Comparison of ENCODE assay signal across 9 mouse cellular contexts in the genomic region with DNA sequence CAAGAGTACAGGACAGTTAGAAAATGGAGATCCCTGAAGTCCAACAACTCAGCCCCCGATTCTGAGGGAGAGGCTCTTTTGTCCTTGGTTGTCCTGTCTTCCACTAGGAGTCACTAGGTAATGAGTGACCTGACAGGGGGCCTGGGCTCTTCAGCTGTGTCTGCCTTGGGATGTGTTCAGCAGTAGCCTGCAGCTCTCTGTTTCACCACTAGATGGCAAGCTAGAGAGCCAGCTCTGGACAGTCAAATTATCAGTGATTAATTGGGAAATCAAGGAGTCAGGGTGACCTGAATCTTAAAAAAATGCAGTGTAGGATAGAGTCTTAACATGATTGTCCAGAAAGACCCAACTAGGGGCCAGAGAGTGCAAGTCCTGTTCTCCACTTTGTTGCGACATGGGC. TPM values are rescaled to one million over a fixed set of nuclear protein-coding genes. Genes with fewer than 3 reads are reported as not detected.
DNase-seq lines count a peak whose midpoint lies in the region; ATAC-seq and TF ChIP-seq lines count a peak whose summit lies in the region.
"Had no signal": no experiment of that assay in that cellular context is flagged by ENCODE, and none has a peak within 500 bp of the region (broad histone marks: within the 10 kb centered on the region; RNA-seq: fewer than 3 reads in every experiment).

No protein-coding gene starts in this region.

- no peak for ATAC-seq in intestine, postnatal 0 days
- ATAC-seq in intestine, embryonic 15.5 days = no peak
- no peak for ATAC-seq in liver, embryonic 14.5 days (ENCODE audit: insufficient read depth)

- no peaks in the 10 kb centered on the region for H3K27me3 ChIP-seq in intestine, postnatal 0 days (replicated peaks; ENCODE audit: control insufficient read depth, insufficient read depth, low read length)
- H3K27me3 ChIP-seq in intestine, embryonic 15.5 days (replicated peaks) = no peaks in the 10 kb centered on the region
- peaks cover 79% of the 10 kb centered on the region for H3K27me3 ChIP-seq in CH12.LX (replicated peaks)
- no peaks in the 10 kb centered on the region for H3K27me3 ChIP-seq in liver, embryonic 14.5 days (ENCODE audit: control insufficient read depth, insufficient read depth, low read length)
- H3K27me3 ChIP-seq in thymus, adult 2 months (ENCODE audit: control insufficient read depth, insufficient read depth, low read length) = no peaks in the 10 kb centered on the region

- H3K9me3 ChIP-seq in intestine, postnatal 0 days (ENCODE audit: control insufficient read depth) = no peaks in the 10 kb centered on the region
- no peaks in the 10 kb centered on the region for H3K9me3 ChIP-seq in intestine, embryonic 15.5 days
- peaks cover 3% of the 10 kb centered on the region for H3K9me3 ChIP-seq in CH12.LX (replicated peaks; ENCODE audit: low read length)
- no peaks in the 10 kb centered on the region for H3K9me3 ChIP-seq in liver, embryonic 14.5 days (ENCODE audit: control insufficient read depth, low read length)
- H3K9me3 ChIP-seq: heart, embryonic 15.5 days had no signal

- 80% methylated on average over 2 of the region's 2 CpGs for WGBS in intestine, postnatal 0 days
- WGBS in intestine, embryonic 15.5 days = 81% methylated on average over 2 of the region's 2 CpGs
- WGBS in liver, embryonic 14.5 days (ENCODE audit: insufficient replicate concordance) = 65% methylated on average over 2 of the region's 2 CpGs
- WGBS in thymus, adult 2 months = 85% methylated on average over 2 of the region's 2 CpGs

- in situ Hi-C loops in CH12.LX (cut with MboI; ENCODE audit: low pct_ligation_motif_present, low pct_unique_long_range_greater_than_20kb, low sequenced_read_pairs) = no loop called here

- TF ChIP-seq POLR2A in CH12.LX (IDR thresholded peaks at IDR 0.05; ENCODE audit: low read depth, low read length) = no peak
- TF ChIP-seq POLR2A in thymus, adult 2 months (IDR thresholded peaks at IDR 0.05; ENCODE audit: control insufficient read depth, extremely low read depth, insufficient read depth, low read length, poor library complexity) = no peak

- dilution Hi-C loops in CH12.LX (cut with MboI; ENCODE audit: extremely low pct_ligation_motif_present, extremely low pct_unique_long_range_greater_than_20kb, low sequenced_read_pairs) = no loop called here

- H3K79me2 ChIP-seq in CH12.LX (replicated peaks; ENCODE audit: control insufficient read depth, extremely low read depth, insufficient read depth, poor library complexity, severe bottlenecking) = no peaks in the 10 kb centered on the region

- no peak overlapping the region for H3K9ac ChIP-seq in intestine, postnatal 0 days (ENCODE audit: low read depth, low read length)
- no peak overlapping the region for H3K9ac ChIP-seq in intestine, embryonic 15.5 days
- no peak overlapping the region for H3K9ac ChIP-seq in CH12.LX (ENCODE audit: insufficient read depth, low read depth)
- no peak overlapping the region for H3K9ac ChIP-seq in liver, embryonic 14.5 days (replicated peaks)
- H3K9ac ChIP-seq: heart, embryonic 15.5 days had no signal

- no peaks in the 10 kb centered on the region for H3K36me3 ChIP-seq in intestine, postnatal 0 days (ENCODE audit: control insufficient read depth, insufficient read depth)
- no peaks in the 10 kb centered on the region for H3K36me3 ChIP-seq in intestine, embryonic 15.5 days
- H3K36me3 ChIP-seq in CH12.LX (replicated peaks in 1 of 2; ENCODE audit: control insufficient read depth in 1 of 2, insufficient read depth in 1 of 2, low read length in 1 of 2) = no peaks in the 10 kb centered on the region
- H3K36me3 ChIP-seq in liver, embryonic 14.5 days (replicated peaks; ENCODE audit: control insufficient read depth, insufficient read depth, low read depth) = no peaks in the 10 kb centered on the region
- no peaks in the 10 kb centered on the region for H3K36me3 ChIP-seq in thymus, adult 2 months (ENCODE audit: control insufficient read depth, insufficient read depth, low read length)
- H3K36me3 ChIP-seq: heart, embryonic 15.5 days had no signal

- no peak overlapping the region for H3K27ac ChIP-seq in intestine, postnatal 0 days (ENCODE audit: low read depth, low read length)
- no peak overlapping the region for H3K27ac ChIP-seq in intestine, embryonic 15.5 days
- H3K27ac ChIP-seq in CH12.LX (ENCODE audit: insufficient read depth, low read depth) = no peak overlapping the region
- no peak overlapping the region for H3K27ac ChIP-seq in liver, embryonic 14.5 days
- H3K27ac ChIP-seq in thymus, adult 2 months (ENCODE audit: control insufficient read depth, insufficient read depth, low read length) = no peak overlapping the region
- H3K27ac ChIP-seq: heart, embryonic 15.5 days had no signal

- DNase-seq in adrenal gland, adult (ENCODE audit: inconsistent age in 2 of 2, low spot score in 1 of 2) = peak; percentile 33 to 79
- no peak for DNase-seq in adrenal gland, adult 2 months
- DNase-seq in CH12.LX (ENCODE audit: extremely low read depth) = peak; percentile 31
- peak; percentile 33 for DNase-seq in embryo, embryonic 10 days (ENCODE audit: low spot score)
- DNase-seq in liver, embryonic 14.5 days (ENCODE audit: low read depth in 3 of 3, low spot score in 3 of 3) = peak in 2 of 3 experiments; percentile 7 to 11
- DNase-seq in thymus, adult 2 months = peak; percentile 36

- no peaks in the 10 kb centered on the region for H3K4me1 ChIP-seq in intestine, postnatal 0 days (replicated peaks; ENCODE audit: control insufficient read depth, insufficient read depth, low read length)
- no peaks in the 10 kb centered on the region for H3K4me1 ChIP-seq in intestine, embryonic 15.5 days (replicated peaks)
- no peaks in the 10 kb centered on the region for H3K4me1 ChIP-seq in CH12.LX (ENCODE audit: control insufficient read depth in 1 of 2, insufficient read depth in 2 of 2)
- H3K4me1 ChIP-seq in liver, embryonic 14.5 days (replicated peaks; ENCODE audit: control insufficient read depth in 2 of 2, insufficient read depth in 2 of 2, low read length in 1 of 2) = no peaks in the 10 kb centered on the region
- no peaks in the 10 kb centered on the region for H3K4me1 ChIP-seq in thymus, adult 2 months (replicated peaks; ENCODE audit: control insufficient read depth, insufficient read depth, low read length)

- peak; percentile 32 for TF ChIP-seq RAD21 in CH12.LX (IDR thresholded peaks at IDR 0.05; ENCODE audit: low read depth, low read length)

- peak; percentile 84 for TF ChIP-seq CTCF in intestine, postnatal 0 days (IDR thresholded peaks at IDR 0.05; ENCODE audit: low read depth)
- peak; percentile 77 to 88 for TF ChIP-seq CTCF in CH12.LX (conservative IDR thresholded peaks at IDR 0.05 in 1 of 2, IDR thresholded peaks at IDR 0.05 in 1 of 2; ENCODE audit: low read depth in 2 of 2, low read length in 2 of 2)
- TF ChIP-seq CTCF in liver, embryonic 14.5 days (IDR thresholded peaks at IDR 0.05; ENCODE audit: low read depth) = peak; percentile 88
- 0 out of 2 replicates have a peak, but pooled peaks have one; percentile 27 for TF ChIP-seq CTCF in thymus, adult 2 months (IDR thresholded peaks at IDR 0.05; ENCODE audit: borderline replicate concordance, control insufficient read depth, extremely low read depth, insufficient read depth, low read length, poor library complexity)

- no peak overlapping the region for H3K4me2 ChIP-seq in intestine, postnatal 0 days (replicated peaks; ENCODE audit: low read depth)
- no peak overlapping the region for H3K4me2 ChIP-seq in intestine, embryonic 15.5 days (replicated peaks)
- no peak overlapping the region for H3K4me2 ChIP-seq in CH12.LX (ENCODE audit: insufficient read depth, low read depth, poor library complexity, severe bottlenecking)
- no peak overlapping the region for H3K4me2 ChIP-seq in liver, embryonic 14.5 days (ENCODE audit: low read depth)
- H3K4me2 ChIP-seq: heart, embryonic 15.5 days had no signal

- TF ChIP-seq EP300 in CH12.LX (IDR thresholded peaks at IDR 0.05; ENCODE audit: low read length) = no peak
- no peak for TF ChIP-seq EP300 in liver, embryonic 14.5 days (IDR thresholded peaks at IDR 0.05; ENCODE audit: low read depth)

- no peak overlapping the region for H3K4me3 ChIP-seq in intestine, postnatal 0 days (ENCODE audit: low read depth, low read length)
- no peak overlapping the region for H3K4me3 ChIP-seq in intestine, embryonic 15.5 days (replicated peaks)
- no peak overlapping the region for H3K4me3 ChIP-seq in CH12.LX (replicated peaks in 1 of 3; ENCODE audit: low read depth in 2 of 3, low read length in 2 of 3, poor library complexity in 1 of 3)
- H3K4me3 ChIP-seq in liver, embryonic 14.5 days (ENCODE audit: insufficient read depth in 1 of 2, low read depth in 2 of 2, low read length in 2 of 2) = no peak overlapping the region
- H3K4me3 ChIP-seq in thymus, adult 2 months (ENCODE audit: control insufficient read depth, insufficient read depth, low read length) = no peak overlapping the region
- H3K4me3 ChIP-seq: heart, embryonic 15.5 days had no signal

TF ChIP-seq in CH12.LX, 34 proteins besides CTCF, POLR2A, EP300 and RAD21:
- no peak for TF ChIP-seq JUN (IDR thresholded peaks at IDR 0.05; ENCODE audit: insufficient read depth, low read depth, low read length)
- TF ChIP-seq SMC3 (IDR thresholded peaks at IDR 0.05; ENCODE audit: low read depth, low read length) = peak; percentile 73
TF ChIP-seq in CH12.LX: peak in this region for 1.

RNA-seq across cellular contexts. Expression of gene Cacna1i, which starts 53.3 kb away (rescaled TPM):
- total RNA-seq in adrenal gland, adult 2 months (2021) = 1 to 10 TPM in 1 of 2 experiments, under 1 TPM in 1; 0.46 to 1.1 TPM
- polyA plus RNA-seq in adrenal gland, adult 2 months (2012; rRNA removed) = 0.81 and 0.85 TPM in 2 replicates
- 0.03 TPM in 1 of 2 replicates, not detected in the other for polyA plus RNA-seq in intestine, postnatal 0 days (2015; fragmentation: Nextera tagmentation; extraction: Ambion mirVana)
- polyA plus RNA-seq in intestine, embryonic 15.5 days (2015; fragmentation: Nextera tagmentation; extraction: Ambion mirVana) = not detected in 2 replicates
- under 0.01 TPM in 1 of 2 replicates, not detected in the other for total RNA-seq in CH12.LX (2012; rRNA removed)
- 0.03 TPM in 1 of 2 replicates, not detected in the other for total RNA-seq in CH12.LX (2014; rRNA removed)
- not detected in 2 replicates for polyA plus RNA-seq in CH12.LX (2012; ENCODE audit: insufficient read length, low read depth)
- polyA plus RNA-seq in liver, embryonic 14.5 days (2012; rRNA removed) = 0.01 and 0.02 TPM in 2 replicates
- 0.01 TPM in 1 of 2 replicates, not detected in the other for polyA plus RNA-seq in liver, embryonic 14.5 days (2014; fragmentation: Nextera tagmentation; extraction: Ambion mirVana)
- polyA plus RNA-seq in thymus, adult 2 months (2012; rRNA removed) = 0.30 and 0.42 TPM in 2 replicates
- polyA plus RNA-seq: heart, embryonic 15.5 days had no signal

Comparison
In these comparisons a context has a peak if more than half of its experiments do, and no peak if none do; other contexts are left out.
1. CTCF ChIP-seq: peak in every context shown above with its lines; median percentile 88 in liver, embryonic 14.5 days; 84 in intestine, postnatal 0 days; 82 in CH12.LX; 27 in thymus, adult 2 months.